Mouse (Mus musculus): ENCODE results near the gene Pcsk6. TPM values are rescaled to one million over a fixed set of nuclear protein-coding genes. Genes with fewer than 3 reads are reported as not detected.

Pcsk6 gene
- polyA plus RNA-seq, 1 experiment: 7.1 TPM

- no peak for DNase-seq (ENCODE audit: low read depth, low spot score)
- 86% methylated on average over 9 of the region's 9 CpGs for WGBS
These were observed 17.8 kb downstream of the Pcsk6 start for GRCm38 (mm10) chr7:65879330-65879729.

GRCm38 (mm10) chr7:65880666-65881289 is 19.2 kb downstream of the Pcsk6 start:
- 32% methylated on average over 5 of the region's 5 CpGs for WGBS

GRCm38 (mm10) chr7:65881290-65881688 is 19.8 kb downstream of the Pcsk6 start:
- DNase-seq (ENCODE audit: low read depth, low spot score): no peak
- WGBS: 38% methylated on average over 12 of the region's 12 CpGs

More at GRCm38 (mm10) chr7:65880666-65881289, 19.2 kb downstream of the Pcsk6 start:
- DNase-seq (ENCODE audit: low read depth, low spot score): no peak

- no peak for DNase-seq (ENCODE audit: low read depth, low spot score)
- WGBS: 78% methylated on average over 4 of the region's 4 CpGs
These were observed 23.4 kb downstream of the Pcsk6 start for GRCm38 (mm10) chr7:65884928-65885327.

GRCm38 (mm10) chr7:65885819-65886218 is 24.3 kb downstream of the Pcsk6 start:
- no peak for DNase-seq (ENCODE audit: low read depth, low spot score)
- WGBS: 95% methylated on average over 6 of the region's 6 CpGs

- 87% methylated on average over 7 of the region's 7 CpGs for WGBS
- DNase-seq (ENCODE audit: low read depth, low spot score): no peak
These were observed 30.3 kb downstream of the Pcsk6 start for GRCm38 (mm10) chr7:65891831-65892230.

- WGBS: 80% methylated on average over 9 of the region's 9 CpGs
These were observed 30.8 kb downstream of the Pcsk6 start for GRCm38 (mm10) chr7:65892264-65892828.

GRCm38 (mm10) chr7:65893546-65893945 is 32.0 kb downstream of the Pcsk6 start:
- DNase-seq (ENCODE audit: low read depth, low spot score): no peak
- 95% methylated on average over 10 of the region's 10 CpGs for WGBS

More at GRCm38 (mm10) chr7:65892264-65892828, 30.8 kb downstream of the Pcsk6 start:
- no peak for DNase-seq (ENCODE audit: low read depth, low spot score)

- WGBS: 33% methylated on average over 5 of the region's 5 CpGs
- DNase-seq (ENCODE audit: low read depth, low spot score): peak; percentile 14
These were observed 33.7 kb downstream of the Pcsk6 start for GRCm38 (mm10) chr7:65895262-65895661.

GRCm38 (mm10) chr7:65901231-65901630 is 39.7 kb downstream of the Pcsk6 start:
- WGBS: 81% methylated on average over 11 of the region's 11 CpGs
- DNase-seq (ENCODE audit: low read depth, low spot score): no peak

- 47% methylated on average over 13 of the region's 13 CpGs for WGBS
These were observed 41.1 kb downstream of the Pcsk6 start for GRCm38 (mm10) chr7:65902471-65903180.

GRCm38 (mm10) chr7:65903456-65903855 is 41.9 kb downstream of the Pcsk6 start:
- 83% methylated on average over 6 of the region's 6 CpGs for WGBS
- no peak for DNase-seq (ENCODE audit: low read depth, low spot score)

More at GRCm38 (mm10) chr7:65902471-65903180, 41.1 kb downstream of the Pcsk6 start:
- DNase-seq (ENCODE audit: low read depth, low spot score): no peak

- 62% methylated on average over 9 of the region's 9 CpGs for WGBS
- DNase-seq (ENCODE audit: low read depth, low spot score): no peak
These were observed 45.2 kb downstream of the Pcsk6 start for GRCm38 (mm10) chr7:65906528-65907272.

GRCm38 (mm10) chr7:65909343-65910127 is 48.0 kb downstream of the Pcsk6 start:
- no peak for DNase-seq (ENCODE audit: low read depth, low spot score)
- WGBS: 67% methylated on average over 12 of the region's 12 CpGs

- DNase-seq (ENCODE audit: low read depth, low spot score): no peak
- WGBS: 39% methylated on average over 3 of the region's 3 CpGs
These were observed 51.6 kb downstream of the Pcsk6 start for GRCm38 (mm10) chr7:65913088-65913610.

- DNase-seq (ENCODE audit: low read depth, low spot score): no peak
- 47% methylated on average over 11 of the region's 11 CpGs for WGBS
These were observed 53.3 kb downstream of the Pcsk6 start for GRCm38 (mm10) chr7:65914761-65915301.

- 95% methylated on average over 7 of the region's 7 CpGs for WGBS
These were observed 54.3 kb downstream of the Pcsk6 start for GRCm38 (mm10) chr7:65915821-65916220.

GRCm38 (mm10) chr7:65916566-65916965 is 55.0 kb downstream of the Pcsk6 start:
- no peak for DNase-seq (ENCODE audit: low read depth, low spot score)
- 83% methylated on average over 8 of the region's 8 CpGs for WGBS

More at GRCm38 (mm10) chr7:65915821-65916220, 54.3 kb downstream of the Pcsk6 start:
- DNase-seq (ENCODE audit: low read depth, low spot score): no peak

- no peak for DNase-seq (ENCODE audit: low read depth, low spot score)
- 87% methylated on average over 4 of the region's 4 CpGs for WGBS
These were observed 56.9 kb downstream of the Pcsk6 start for GRCm38 (mm10) chr7:65918431-65918830.
